Mouse (Mus musculus): ENCODE data around the gene Lrrc8a. TPM values are rescaled to one million over a fixed set of nuclear protein-coding genes. Genes with fewer than 3 reads are reported as not detected.

Lrrc8a gene
- polyA plus RNA-seq, 1 experiment from 2014 or later = 54.8 TPM

GRCm38 (mm10) chr2:30265767-30266253 lies 28.3 kb downstream of the Lrrc8a start, which contains the start of gene Phyhd1:
TSS of gene Phyhd1 (plus strand) at chr2:30266203.
- Histone ChIP-seq H3K36me3 (peaks cover 41% of the 10 kb centered on the region), H3K4me3 (no peak within 1 kb of the TSS), H3K27me3 (no peaks in the 10 kb centered on the region), H3K4me1 (replicated peaks) (peaks cover 53% of the 10 kb centered on the region), H3K9ac (peak within 1 kb of the TSS; percentile 41), H3K9me3 (no peaks in the 10 kb centered on the region), H3K4me2 (no peak within 1 kb of the TSS), H3K27ac (replicated peaks) (peak within 1 kb of the TSS; percentile 80)
- ATAC-seq (ENCODE audit: low read depth) = no peak; the same call in 1 of the 2 replicates
- 48% methylated on average over 5 of the region's 5 CpGs for WGBS

GRCm38 (mm10) chr2:30266392-30266941 lies 29.0 kb downstream of the Lrrc8a start:
- H3K9me3 ChIP-seq = no peaks in the 10 kb centered on the region
- no peak for ATAC-seq (ENCODE audit: low read depth)
- WGBS = 32% methylated on average over 4 of the region's 4 CpGs
- peak overlapping the region; percentile 80 for H3K27ac ChIP-seq (replicated peaks)
- no peak overlapping the region for H3K4me3 ChIP-seq
- peaks cover 35% of the 10 kb centered on the region for H3K36me3 ChIP-seq
- H3K27me3 ChIP-seq = no peaks in the 10 kb centered on the region
- H3K9ac ChIP-seq = no peak overlapping the region
- H3K4me1 ChIP-seq (replicated peaks) = peaks cover 53% of the 10 kb centered on the region
- no peak overlapping the region for H3K4me2 ChIP-seq

- Histone ChIP-seq H3K36me3 (peaks cover 30% of the 10 kb centered on the region), H3K9ac (no peak overlapping the region), H3K4me3 (no peak overlapping the region), H3K4me1 (replicated peaks) (peaks cover 45% of the 10 kb centered on the region), H3K9me3 (no peaks in the 10 kb centered on the region), H3K4me2 (no peak overlapping the region), H3K27me3 (no peaks in the 10 kb centered on the region), H3K27ac (replicated peaks) (no peak overlapping the region)
- ATAC-seq (ENCODE audit: low read depth) = no peak
- WGBS = 100% methylated on average over 2 of the region's 2 CpGs
Measured at GRCm38 (mm10) chr2:30267466-30267865, 30.0 kb downstream of the Lrrc8a start.

- Histone ChIP-seq H3K36me3 (peaks cover 23% of the 10 kb centered on the region), H3K4me2 (no peak overlapping the region), H3K9me3 (no peaks in the 10 kb centered on the region), H3K9ac (no peak overlapping the region), H3K27me3 (no peaks in the 10 kb centered on the region), H3K27ac (replicated peaks) (no peak overlapping the region), H3K4me3 (no peak overlapping the region), H3K4me1 (replicated peaks) (peaks cover 37% of the 10 kb centered on the region)
- ATAC-seq (ENCODE audit: low read depth) = no peak
- 62% methylated on average over 4 of the region's 4 CpGs for WGBS
Measured at GRCm38 (mm10) chr2:30268371-30268770, 30.9 kb downstream of the Lrrc8a start.

GRCm38 (mm10) chr2:30269241-30269990 lies 31.9 kb downstream of the Lrrc8a start:
- Histone ChIP-seq H3K9ac (no peak overlapping the region), H3K27me3 (no peaks in the 10 kb centered on the region), H3K4me1 (replicated peaks) (peaks cover 27% of the 10 kb centered on the region), H3K9me3 (no peaks in the 10 kb centered on the region), H3K4me3 (no peak overlapping the region), H3K36me3 (peaks cover 12% of the 10 kb centered on the region), H3K27ac (replicated peaks) (no peak overlapping the region), H3K4me2 (no peak overlapping the region)
- 90% methylated on average over 17 of the region's 17 CpGs for WGBS
- no peak for ATAC-seq (ENCODE audit: low read depth)

GRCm38 (mm10) chr2:30270134-30270533 lies 32.6 kb downstream of the Lrrc8a start:
- peak; percentile 80; the same call in 1 of the 2 replicates for ATAC-seq (ENCODE audit: low read depth)
- H3K9me3 ChIP-seq = no peaks in the 10 kb centered on the region
- H3K27me3 ChIP-seq = no peaks in the 10 kb centered on the region
- no peak overlapping the region for H3K9ac ChIP-seq
- peaks cover 5% of the 10 kb centered on the region for H3K36me3 ChIP-seq
- 76% methylated on average over 1 of the region's 1 CpGs for whole genome bisulfite sequencing
- peaks cover 20% of the 10 kb centered on the region for H3K4me1 ChIP-seq (replicated peaks)
- H3K4me2 ChIP-seq = no peak overlapping the region
- no peak overlapping the region for H3K27ac ChIP-seq (replicated peaks)
- no peak overlapping the region for H3K4me3 ChIP-seq

GRCm38 (mm10) chr2:30280743-30281142 lies 43.2 kb downstream of the Lrrc8a start, which contains the start of gene Gm28038:
TSS of gene Gm28038 (plus strand) at chr2:30281043.
- Histone ChIP-seq H3K4me3 (no peak within 1 kb of the TSS), H3K9ac (no peak within 1 kb of the TSS), H3K4me1 (replicated peaks) (peaks cover 10% of the 10 kb centered on the region), H3K9me3 (no peaks in the 10 kb centered on the region), H3K36me3 (no peaks in the 10 kb centered on the region; the same call in 1 of the 2 replicates), H3K27me3 (no peaks in the 10 kb centered on the region), H3K27ac (replicated peaks) (no peak within 1 kb of the TSS), H3K4me2 (no peak within 1 kb of the TSS)
- ATAC-seq (ENCODE audit: low read depth) = no peak
- 93% methylated on average over 11 of the region's 11 CpGs for WGBS

- H3K4me2 ChIP-seq = no peak overlapping the region
Measured at GRCm38 (mm10) chr2:30281651-30282050, 44.1 kb downstream of the Lrrc8a start.

GRCm38 (mm10) chr2:30283193-30283592 lies 45.7 kb downstream of the Lrrc8a start:
- ATAC-seq (ENCODE audit: low read depth) = no peak
- WGBS = 88% methylated on average over 2 of the region's 2 CpGs
- Histone ChIP-seq H3K4me2 (no peak overlapping the region), H3K4me1 (replicated peaks) (peaks cover 25% of the 10 kb centered on the region), H3K9me3 (no peaks in the 10 kb centered on the region), H3K4me3 (no peak overlapping the region), H3K9ac (no peak overlapping the region), H3K27me3 (no peaks in the 10 kb centered on the region), H3K27ac (replicated peaks) (no peak overlapping the region), H3K36me3 (no peaks in the 10 kb centered on the region)

More at GRCm38 (mm10) chr2:30281651-30282050, 44.1 kb downstream of the Lrrc8a start:
- Histone ChIP-seq H3K9ac (no peak overlapping the region), H3K27ac (replicated peaks) (no peak overlapping the region), H3K9me3 (no peaks in the 10 kb centered on the region), H3K27me3 (no peaks in the 10 kb centered on the region), H3K36me3 (no peaks in the 10 kb centered on the region; the same call in 1 of the 2 replicates), H3K4me3 (no peak overlapping the region), H3K4me1 (replicated peaks) (peaks cover 10% of the 10 kb centered on the region)
- WGBS = 80% methylated on average over 3 of the region's 3 CpGs
- no peak for ATAC-seq (ENCODE audit: low read depth)

- H3K27me3 ChIP-seq = no peaks in the 10 kb centered on the region
- ATAC-seq (ENCODE audit: low read depth) = no peak
Measured at GRCm38 (mm10) chr2:30285004-30285403, 47.5 kb downstream of the Lrrc8a start.

GRCm38 (mm10) chr2:30285416-30286181 lies 48.1 kb downstream of the Lrrc8a start:
- H3K9me3 ChIP-seq = no peaks in the 10 kb centered on the region
- peak; percentile 76 for ATAC-seq (ENCODE audit: low read depth)
- 0 out of 2 replicates have a peak overlapping the region, but pooled peaks have one; percentile 52 for H3K27ac ChIP-seq (replicated peaks)
- H3K4me1 ChIP-seq (replicated peaks) = peaks cover 26% of the 10 kb centered on the region
- H3K4me2 ChIP-seq = peak overlapping the region; percentile 95
- H3K27me3 ChIP-seq = no peaks in the 10 kb centered on the region
- peak overlapping the region; percentile 90 for H3K9ac ChIP-seq
- H3K4me3 ChIP-seq = peak overlapping the region; percentile 96
- no peaks in the 10 kb centered on the region for H3K36me3 ChIP-seq
- 17% methylated on average over 38 of the region's 38 CpGs for WGBS

More at GRCm38 (mm10) chr2:30285004-30285403, 47.5 kb downstream of the Lrrc8a start:
- H3K4me2 ChIP-seq = peak overlapping the region; percentile 95
- H3K9me3 ChIP-seq = no peaks in the 10 kb centered on the region
- no peaks in the 10 kb centered on the region for H3K36me3 ChIP-seq
- 93% methylated on average over 5 of the region's 5 CpGs for WGBS
- peaks cover 26% of the 10 kb centered on the region for H3K4me1 ChIP-seq (replicated peaks)
- H3K9ac ChIP-seq = peak overlapping the region; percentile 90
- peak overlapping the region; percentile 96 for H3K4me3 ChIP-seq
- no peak overlapping the region for H3K27ac ChIP-seq (replicated peaks)

Measured in neural tube, embryonic 13.5 days (tissue).